Mouse (Mus musculus) small intestine, adult 2 months (tissue): Measurements from ENCODE around the gene Gbp9.

Experiments used
- CTCF ChIP-seq: fragments of 200-500 bp; IDR thresholded peaks from 2 replicates; pipeline ENCODE4 v1.5.1; 2012; ENCODE audit warnings: low read depth, mild to moderate bottlenecking, control low read depth, inconsistent platforms, low read length, moderate library complexity, mixed read lengths; ENCODE audit not compliant: insufficient replicate concordance, insufficient read length; ENCODE audit errors: extremely low read depth
- POLR2A ChIP-seq: fragments of 200-500 bp; IDR thresholded peaks from 2 replicates; pipeline ENCODE4 v1.6.1; 2012; ENCODE audit warnings: low read depth, mild to moderate bottlenecking, control low read depth, inconsistent platforms, low read length, moderate library complexity

GRCm38 (mm10) chr5:105115740-105116139 is 23.6 kb downstream of the Gbp9 start:
- no peak for TF ChIP-seq CTCF
- no peak for TF ChIP-seq POLR2A
